Mouse (Mus musculus): Measurements from ENCODE around the gene Nrxn2. TPM values are rescaled to one million over a fixed set of nuclear protein-coding genes. Genes with fewer than 3 reads are reported as not detected.

Gene Nrxn2
- polyA plus RNA-seq, 1 experiment = 0.39 TPM

- Histone ChIP-seq H3K4me3 (ENCODE audit: insufficient read depth, low read length) (no peak overlapping the region), H3K4me1 (ENCODE audit: control insufficient read depth, insufficient read depth, low read length) (no peaks in the 10 kb centered on the region), H3K27ac (ENCODE audit: insufficient read depth, low read length) (no peak overlapping the region)
- no peak for TF ChIP-seq POLR2A (IDR thresholded peaks at IDR 0.05; ENCODE audit: low read depth, low read length)
- TF ChIP-seq CTCF (IDR thresholded peaks at IDR 0.05; ENCODE audit: borderline replicate concordance, insufficient read depth, low read length) = no peak
These were observed 78.1 kb downstream of the Nrxn2 start for GRCm38 (mm10) chr19:6496462-6497149.

GRCm38 (mm10) chr19:6497150-6497801 is 78.7 kb downstream of the Nrxn2 start:
- H3K4me3 ChIP-seq (ENCODE audit: insufficient read depth, low read length) = no peak overlapping the region
- H3K4me1 ChIP-seq (ENCODE audit: control insufficient read depth, insufficient read depth, low read length) = no peaks in the 10 kb centered on the region
- no peak for TF ChIP-seq CTCF (IDR thresholded peaks at IDR 0.05; ENCODE audit: borderline replicate concordance, insufficient read depth, low read length)
- H3K27ac ChIP-seq (ENCODE audit: insufficient read depth, low read length) = no peak overlapping the region

- H3K27ac ChIP-seq (ENCODE audit: insufficient read depth, low read length) = no peak overlapping the region
- H3K4me3 ChIP-seq (ENCODE audit: insufficient read depth, low read length) = no peak overlapping the region; the same call in 1 of the 2 replicates
- H3K4me1 ChIP-seq (ENCODE audit: control insufficient read depth, insufficient read depth, low read length) = no peaks in the 10 kb centered on the region
- TF ChIP-seq POLR2A (IDR thresholded peaks at IDR 0.05; ENCODE audit: low read depth, low read length) (no peak), CTCF (IDR thresholded peaks at IDR 0.05; ENCODE audit: borderline replicate concordance, insufficient read depth, low read length) (no peak)
These were observed 79.3 kb downstream of the Nrxn2 start for GRCm38 (mm10) chr19:6497803-6498202.

- TF ChIP-seq POLR2A (IDR thresholded peaks at IDR 0.05; ENCODE audit: low read depth, low read length) (no peak), CTCF (IDR thresholded peaks at IDR 0.05; ENCODE audit: borderline replicate concordance, insufficient read depth, low read length) (no peak)
- no peak overlapping the region for H3K4me3 ChIP-seq (ENCODE audit: insufficient read depth, low read length)
- H3K4me1 ChIP-seq (ENCODE audit: control insufficient read depth, insufficient read depth, low read length) = no peaks in the 10 kb centered on the region
- H3K27ac ChIP-seq (ENCODE audit: insufficient read depth, low read length) = no peak overlapping the region
These were observed 80.0 kb downstream of the Nrxn2 start for GRCm38 (mm10) chr19:6498350-6499131.

GRCm38 (mm10) chr19:6499860-6500635 is 81.5 kb downstream of the Nrxn2 start:
- H3K4me3 ChIP-seq (ENCODE audit: insufficient read depth, low read length) = no peak overlapping the region

GRCm38 (mm10) chr19:6500636-6501025 is 82.1 kb downstream of the Nrxn2 start:
- Histone ChIP-seq H3K4me1 (ENCODE audit: control insufficient read depth, insufficient read depth, low read length) (no peaks in the 10 kb centered on the region), H3K27ac (ENCODE audit: insufficient read depth, low read length) (no peak overlapping the region), H3K4me3 (ENCODE audit: insufficient read depth, low read length) (no peak overlapping the region)
- TF ChIP-seq POLR2A (IDR thresholded peaks at IDR 0.05; ENCODE audit: low read depth, low read length) = no peak
- no peak for TF ChIP-seq CTCF (IDR thresholded peaks at IDR 0.05; ENCODE audit: borderline replicate concordance, insufficient read depth, low read length)

More at GRCm38 (mm10) chr19:6499860-6500635, 81.5 kb downstream of the Nrxn2 start:
- H3K27ac ChIP-seq (ENCODE audit: insufficient read depth, low read length) = no peak overlapping the region
- no peaks in the 10 kb centered on the region for H3K4me1 ChIP-seq (ENCODE audit: control insufficient read depth, insufficient read depth, low read length)
- no peak for TF ChIP-seq POLR2A (IDR thresholded peaks at IDR 0.05; ENCODE audit: low read depth, low read length)
- TF ChIP-seq CTCF (IDR thresholded peaks at IDR 0.05; ENCODE audit: borderline replicate concordance, insufficient read depth, low read length) = no peak

- H3K27ac ChIP-seq (ENCODE audit: insufficient read depth, low read length) = no peak overlapping the region
- H3K4me3 ChIP-seq (ENCODE audit: insufficient read depth, low read length) = no peak overlapping the region
- H3K4me1 ChIP-seq (ENCODE audit: control insufficient read depth, insufficient read depth, low read length) = no peaks in the 10 kb centered on the region
- TF ChIP-seq POLR2A (IDR thresholded peaks at IDR 0.05; ENCODE audit: low read depth, low read length) (no peak), CTCF (IDR thresholded peaks at IDR 0.05; ENCODE audit: borderline replicate concordance, insufficient read depth, low read length) (no peak)
These were observed 83.6 kb downstream of the Nrxn2 start for GRCm38 (mm10) chr19:6502035-6502541.

GRCm38 (mm10) chr19:6502543-6503319 is 84.2 kb downstream of the Nrxn2 start:
- TF ChIP-seq CTCF (IDR thresholded peaks at IDR 0.05; ENCODE audit: borderline replicate concordance, insufficient read depth, low read length) (no peak), POLR2A (IDR thresholded peaks at IDR 0.05; ENCODE audit: low read depth, low read length) (no peak)
- H3K27ac ChIP-seq (ENCODE audit: insufficient read depth, low read length) = no peak overlapping the region

More at GRCm38 (mm10) chr19:6502543-6503319, 84.2 kb downstream of the Nrxn2 start:
- no peak overlapping the region for H3K4me3 ChIP-seq (ENCODE audit: insufficient read depth, low read length)
- no peaks in the 10 kb centered on the region for H3K4me1 ChIP-seq (ENCODE audit: control insufficient read depth, insufficient read depth, low read length)

All from embryonic fibroblast, embryonic 13.5 days (primary cell).